ENCODE assay signal across 10 mouse cellular contexts in the genomic region with DNA sequence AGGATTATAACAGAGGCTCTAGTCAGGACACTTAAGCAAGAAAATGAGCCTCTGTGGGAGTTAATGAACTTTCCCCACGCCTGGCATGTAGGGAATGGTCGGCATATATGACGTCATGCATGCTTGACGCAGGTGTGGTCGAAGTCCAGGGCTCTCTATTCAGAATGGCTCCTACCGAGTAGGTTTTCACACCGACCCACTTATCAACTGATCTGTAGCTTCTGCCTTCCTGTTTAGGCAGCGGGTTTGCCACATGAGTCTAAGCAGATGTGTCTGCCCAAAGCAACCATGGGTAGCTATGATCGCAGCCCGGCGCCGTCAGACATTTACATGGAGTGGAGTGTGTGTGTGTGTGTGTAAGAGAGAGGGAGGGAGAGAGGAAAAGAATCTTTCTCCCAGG. TPM values are rescaled to one million over a fixed set of nuclear protein-coding genes. Genes with fewer than 3 reads are reported as not detected.
DNase-seq lines count a peak whose midpoint lies in the region; ATAC-seq and TF ChIP-seq lines count a peak whose summit lies in the region.
"Had no signal": no experiment of that assay in that cellular context is flagged by ENCODE, and none has a peak within 500 bp of the region (broad histone marks: within the 10 kb centered on the region; RNA-seq: fewer than 3 reads in every experiment).

No protein-coding gene starts in this region.

- no peak overlapping the region for H3K4me3 ChIP-seq in kidney, embryonic 16.5 days (ENCODE audit: low read length)
- H3K4me3 ChIP-seq in E14TG2a.4 (replicated peaks; ENCODE audit: low read length): peak overlapping the region; percentile 59
- H3K4me3 ChIP-seq in heart, postnatal 0 days (ENCODE audit: low read depth, low read length): no peak overlapping the region
- no peak overlapping the region for H3K4me3 ChIP-seq in stomach, embryonic 16.5 days (replicated peaks; ENCODE audit: low read length)
- no peak overlapping the region for H3K4me3 ChIP-seq in forebrain, postnatal 0 days (ENCODE audit: low read depth, low read length)
- H3K4me3 ChIP-seq in cerebellum, adult 2 months (replicated peaks; ENCODE audit: insufficient read depth, low read depth, low read length): no peak overlapping the region
- no peak overlapping the region for H3K4me3 ChIP-seq in forebrain, embryonic 10.5 days

- no peak for ATAC-seq in kidney, embryonic 16.5 days (ENCODE audit: low FRiP score, low TSS enrichment)
- ATAC-seq in heart, postnatal 0 days (ENCODE audit: insufficient read depth, low read depth): no peak
- ATAC-seq in stomach, embryonic 16.5 days (ENCODE audit: insufficient read depth, low FRiP score): no peak
- ATAC-seq in forebrain, postnatal 0 days: no peak

- H3K27me3 ChIP-seq in kidney, embryonic 16.5 days (ENCODE audit: insufficient read depth, low read length): no peaks in the 10 kb centered on the region
- no peaks in the 10 kb centered on the region for H3K27me3 ChIP-seq in E14TG2a.4 (ENCODE audit: insufficient read depth, low read length)
- no peaks in the 10 kb centered on the region for H3K27me3 ChIP-seq in heart, postnatal 0 days (ENCODE audit: control insufficient read depth, insufficient read depth, low read length)
- no peaks in the 10 kb centered on the region for H3K27me3 ChIP-seq in stomach, embryonic 16.5 days (ENCODE audit: control insufficient read depth, insufficient read depth, low read length)
- no peaks in the 10 kb centered on the region for H3K27me3 ChIP-seq in forebrain, postnatal 0 days (ENCODE audit: insufficient read depth, low read length)
- no peaks in the 10 kb centered on the region for H3K27me3 ChIP-seq in cerebellum, adult 2 months (ENCODE audit: control insufficient read depth, insufficient read depth, low read length)
- H3K27me3 ChIP-seq in forebrain, embryonic 10.5 days (ENCODE audit: poor library complexity, severe bottlenecking): no peaks in the 10 kb centered on the region

- no peak for TF ChIP-seq POLR2A in cerebellum, adult 2 months (IDR thresholded peaks at IDR 0.05; ENCODE audit: borderline replicate concordance, insufficient read depth, low read length)

- 83% methylated on average over 12 of the region's 12 CpGs for WGBS in kidney, embryonic 16.5 days
- 48% methylated on average over 12 of the region's 12 CpGs for WGBS in heart, postnatal 0 days
- 68% methylated on average over 12 of the region's 12 CpGs for WGBS in stomach, embryonic 16.5 days
- whole genome bisulfite sequencing in forebrain, postnatal 0 days: 87% methylated on average over 12 of the region's 12 CpGs
- WGBS in cerebellum, adult 2 months: 92% methylated on average over 12 of the region's 12 CpGs
- WGBS in forebrain, embryonic 10.5 days: 93% methylated on average over 12 of the region's 12 CpGs

- no peaks in the 10 kb centered on the region for H3K9me3 ChIP-seq in kidney, embryonic 16.5 days (ENCODE audit: low read length)
- H3K9me3 ChIP-seq in E14TG2a.4 (ENCODE audit: low read length): no peaks in the 10 kb centered on the region
- no peaks in the 10 kb centered on the region for H3K9me3 ChIP-seq in heart, postnatal 0 days (replicated peaks; ENCODE audit: control insufficient read depth, low read length)
- no peaks in the 10 kb centered on the region for H3K9me3 ChIP-seq in stomach, embryonic 16.5 days (replicated peaks; ENCODE audit: control insufficient read depth, low read length)
- no peaks in the 10 kb centered on the region for H3K9me3 ChIP-seq in forebrain, postnatal 0 days (ENCODE audit: low read length)
- H3K9me3 ChIP-seq in forebrain, embryonic 10.5 days: no peaks in the 10 kb centered on the region

- peaks cover 32% of the 10 kb centered on the region for H3K4me1 ChIP-seq in kidney, embryonic 16.5 days (ENCODE audit: insufficient read depth, low read length)
- peaks cover 70% of the 10 kb centered on the region for H3K4me1 ChIP-seq in E14TG2a.4 (replicated peaks; ENCODE audit: low read depth, low read length)
- H3K4me1 ChIP-seq in heart, postnatal 0 days (ENCODE audit: control insufficient read depth, insufficient read depth): peaks cover 90% of the 10 kb centered on the region
- H3K4me1 ChIP-seq in stomach, embryonic 16.5 days (ENCODE audit: control insufficient read depth, insufficient read depth, low read length): peaks cover 30% of the 10 kb centered on the region
- 0 out of 2 replicates have a peak, but pooled peaks cover 3% of the 10 kb centered on the region for H3K4me1 ChIP-seq in forebrain, postnatal 0 days (ENCODE audit: insufficient read depth)
- no peaks in the 10 kb centered on the region for H3K4me1 ChIP-seq in cerebellum, adult 2 months (ENCODE audit: control insufficient read depth, insufficient read depth, low read length)
- peaks cover 15% of the 10 kb centered on the region for H3K4me1 ChIP-seq in forebrain, embryonic 10.5 days

- no peak overlapping the region for H3K27ac ChIP-seq in kidney, embryonic 16.5 days (ENCODE audit: low read length)
- H3K27ac ChIP-seq in heart, postnatal 0 days (ENCODE audit: low read depth): peak overlapping the region; percentile 91
- peak overlapping the region; percentile 10; the same call in 1 of the 2 replicates for H3K27ac ChIP-seq in stomach, embryonic 16.5 days (ENCODE audit: low read length)
- no peak overlapping the region for H3K27ac ChIP-seq in forebrain, postnatal 0 days (ENCODE audit: low read depth, low read length)
- H3K27ac ChIP-seq in cerebellum, adult 2 months (ENCODE audit: insufficient read depth, low read length): no peak overlapping the region
- no peak overlapping the region for H3K27ac ChIP-seq in forebrain, embryonic 10.5 days
- H3K27ac ChIP-seq: liver, embryonic 14.5 days had no signal

- no peak overlapping the region for H3K4me2 ChIP-seq in kidney, embryonic 16.5 days (replicated peaks; ENCODE audit: low read depth, low read length)
- peak overlapping the region; percentile 19; the same call in 1 of the 2 replicates for H3K4me2 ChIP-seq in heart, postnatal 0 days (ENCODE audit: low read depth, low read length)
- no peak overlapping the region for H3K4me2 ChIP-seq in stomach, embryonic 16.5 days (ENCODE audit: low read depth, low read length)
- no peak overlapping the region for H3K4me2 ChIP-seq in forebrain, postnatal 0 days (ENCODE audit: low read depth)

- no peaks in the 10 kb centered on the region for H3K36me3 ChIP-seq in kidney, embryonic 16.5 days (ENCODE audit: insufficient read depth, low read length)
- peaks cover 1% of the 10 kb centered on the region; the same call in 1 of the 2 replicates for H3K36me3 ChIP-seq in E14TG2a.4 (ENCODE audit: insufficient read depth, low read length)
- H3K36me3 ChIP-seq in heart, postnatal 0 days (replicated peaks; ENCODE audit: control insufficient read depth, insufficient read depth, low read length): no peaks in the 10 kb centered on the region
- H3K36me3 ChIP-seq in stomach, embryonic 16.5 days (ENCODE audit: control insufficient read depth, insufficient read depth, low read length): no peaks in the 10 kb centered on the region
- no peaks in the 10 kb centered on the region; the same call in 1 of the 2 replicates for H3K36me3 ChIP-seq in forebrain, postnatal 0 days (ENCODE audit: insufficient read depth)
- 0 out of 2 replicates have a peak, but pooled peaks cover 1% of the 10 kb centered on the region for H3K36me3 ChIP-seq in forebrain, embryonic 10.5 days (replicated peaks)

- no peak for TF ChIP-seq EP300 in heart, postnatal 0 days (IDR thresholded peaks at IDR 0.05; ENCODE audit: low read depth)

- peak; percentile 22 for DNase-seq in kidney, postnatal 10 days
- no peak for DNase-seq in heart, postnatal 0 days (ENCODE audit: low spot score)
- no peak for DNase-seq in forebrain, postnatal 0 days
- DNase-seq in cerebellum, adult 2 months: no peak
- no peak for DNase-seq in forebrain, embryonic 10.5 days (ENCODE audit: extremely low spot score, low spot score)
- DNase-seq: cerebellum, adult 9-11 months had no signal

- TF ChIP-seq CTCF in E14TG2a.4 (conservative IDR thresholded peaks at IDR 0.05; ENCODE audit: low read length): no peak
- TF ChIP-seq CTCF in heart, postnatal 0 days (IDR thresholded peaks at IDR 0.05; ENCODE audit: low read depth): no peak
- no peak for TF ChIP-seq CTCF in forebrain, postnatal 0 days (IDR thresholded peaks at IDR 0.05; ENCODE audit: low read depth)
- no peak for TF ChIP-seq CTCF in cerebellum, adult 2 months (IDR thresholded peaks at IDR 0.05; ENCODE audit: borderline replicate concordance, insufficient read depth, low read depth, low read length)

- H3K9ac ChIP-seq in kidney, embryonic 16.5 days (replicated peaks; ENCODE audit: low read length): no peak overlapping the region
- no peak overlapping the region for H3K9ac ChIP-seq in heart, postnatal 0 days (replicated peaks; ENCODE audit: low read depth, low read length)
- H3K9ac ChIP-seq in stomach, embryonic 16.5 days (ENCODE audit: low read length): no peak overlapping the region
- no peak overlapping the region for H3K9ac ChIP-seq in forebrain, postnatal 0 days
- H3K9ac ChIP-seq: liver, embryonic 14.5 days had no signal

RNA-seq across cellular contexts. Expression of a gene that starts 14.6 kb away (rescaled TPM):
- 47.5 and 48.0 TPM in 2 replicates for polyA plus RNA-seq in kidney, embryonic 16.5 days (2015; fragmentation: Nextera tagmentation; extraction: Ambion mirVana)
- 125 and 129 TPM in 2 replicates for total RNA-seq in heart, postnatal 0 days (2014; rRNA removed; ENCODE audit: low replicate concordance)
- polyA plus RNA-seq in heart, postnatal 0 days (2015; fragmentation: Nextera tagmentation; extraction: Ambion mirVana): 49.6 and 50.3 TPM in 2 replicates
- polyA plus RNA-seq in stomach, embryonic 16.5 days (2015; fragmentation: Nextera tagmentation; extraction: Ambion mirVana): 50.1 and 51.2 TPM in 2 replicates
- 6.8 and 10.0 TPM in 2 replicates for total RNA-seq in forebrain, postnatal 0 days (2014; rRNA removed)
- polyA plus RNA-seq in forebrain, postnatal 0 days (2015; fragmentation: Nextera tagmentation; extraction: Ambion mirVana): 4.6 and 4.9 TPM in 2 replicates
- 3.2 and 3.5 TPM in 2 replicates for polyA plus RNA-seq in cerebellum, adult 2 months (2012; rRNA removed)
- polyA plus RNA-seq in forebrain, embryonic 10.5 days (2016; fragmentation: Nextera tagmentation; extraction: Ambion mirVana): 20.1 TPM in 2 replicates

Comparison
In these comparisons a context has a peak if more than half of its experiments do, and no peak if none do; other contexts are left out.
1. H3K27ac ChIP-seq: peak in heart, postnatal 0 days (single experiment) and stomach, embryonic 16.5 days (single experiment); none in kidney, embryonic 16.5 days (single experiment), forebrain, postnatal 0 days (single experiment), cerebellum, adult 2 months (single experiment) and forebrain, embryonic 10.5 days (single experiment).